Mouse (Mus musculus) midbrain, embryonic 15.5 days (tissue): ENCODE data around the gene Nid1. TPM values are rescaled to one million over a fixed set of nuclear protein-coding genes. Genes with fewer than 3 reads are reported as not detected.
"Not testable (repeated sequence)": the region's sequence is repeated elsewhere in the genome, so short reads cannot be mapped to it uniquely, and the experiment has no call there.

Source experiments
- ATAC-seq: fragments of 200-750 bp; cut with Nextera tagmentation; replicated peaks from 2 replicates; pipeline ENCODE4 v1.8.0; 2017; ENCODE audit warnings: moderate TSS enrichment
- H3K27ac ChIP-seq: fragments of 300-500 bp; sonication (generic); 2 replicates; pipeline ENCODE4 v1.5.1; 2015; ENCODE audit warnings: mild to moderate bottlenecking, inconsistent platforms
- H3K27me3 ChIP-seq: fragments of 300-500 bp; sonication (generic); replicated peaks from 2 replicates; pipeline ENCODE4 v1.6.1; 2015; ENCODE audit warnings: inconsistent platforms
- H3K36me3 ChIP-seq: fragments of 300-500 bp; sonication (generic); replicated peaks from 2 replicates; pipeline ENCODE4 v1.6.1; 2015; ENCODE audit warnings: inconsistent platforms
- H3K4me1 ChIP-seq: fragments of 300-500 bp; sonication (generic); 2 replicates; pipeline ENCODE4 v1.6.1; 2015; ENCODE audit warnings: inconsistent platforms
- H3K4me2 ChIP-seq: fragments of 300-500 bp; sonication (generic); 2 replicates; pipeline ENCODE4 v1.6.1; 2015; ENCODE audit warnings: inconsistent platforms, mild to moderate bottlenecking, moderate library complexity
- H3K4me3 ChIP-seq: fragments of 300-500 bp; sonication (generic); 2 replicates; pipeline ENCODE4 v1.5.1; 2015; ENCODE audit warnings: mild to moderate bottlenecking, inconsistent platforms
- H3K9ac ChIP-seq: fragments of 300-500 bp; sonication (generic); 2 replicates; pipeline ENCODE4 v1.6.1; 2015; ENCODE audit warnings: mild to moderate bottlenecking, inconsistent platforms
- H3K9me3 ChIP-seq: fragments of 300-500 bp; sonication (generic); 2 replicates; pipeline ENCODE4 v1.6.1; 2016; ENCODE audit warnings: inconsistent platforms
- WGBS: fragments of 180-500 bp; shearing (Covaris S2); methylation state at CpG from one replicate; pipeline ENCODE4 v1.1.7; 2015; ENCODE audit warnings: mixed read lengths; 5-methylcytosine and 5-hydroxymethylcytosine counted together
- polyA plus RNA-seq: library from polyadenylated mRNA; unstranded; fragments of >200 nt; fragmentation: Nextera tagmentation; extraction: Ambion mirVana; gene quantifications from 2 replicates; pipeline ENCODE4 v1.2.1, GENCODE M21; 2015

The Nid1 gene
- polyA plus RNA-seq = 38.6 and 42.2 TPM in 2 replicates

DNA sequence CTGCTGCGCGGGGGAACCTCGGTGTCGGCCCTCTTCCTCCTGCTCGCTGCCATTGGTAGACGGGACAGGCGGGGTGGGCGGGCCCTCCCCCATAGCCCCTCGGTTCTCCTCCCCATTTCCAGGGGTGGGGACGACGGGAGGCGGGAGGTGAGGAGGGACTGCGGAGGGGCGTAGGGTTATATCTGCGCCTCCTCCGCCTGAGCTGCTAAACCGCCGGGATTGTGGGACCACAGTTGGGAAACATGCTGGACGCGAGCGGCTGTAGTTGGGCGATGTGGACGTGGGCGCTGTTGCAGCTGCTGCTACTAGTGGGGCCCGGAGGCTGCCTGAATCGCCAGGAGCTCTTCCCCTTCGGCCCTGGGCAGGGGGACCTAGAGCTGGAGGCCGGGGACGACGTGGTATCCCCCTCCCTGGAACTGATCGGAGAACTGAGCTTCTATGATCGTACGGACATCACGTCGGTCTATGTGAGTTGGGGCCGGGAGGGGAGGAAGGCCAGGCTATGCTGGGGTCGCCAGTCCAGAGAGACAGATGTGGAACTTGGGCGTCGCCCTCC, at the start of gene Nid1:
Nid1 (plus strand) TSS at position 92 of the 556 bp plus-strand sequence.
- H3K4me2 ChIP-seq = peak within 1 kb of the TSS; percentile 44
- H3K36me3 ChIP-seq, H3K4me1 ChIP-seq, H3K9me3 ChIP-seq, H3K9ac ChIP-seq, H3K27me3 ChIP-seq, H3K27ac ChIP-seq: not testable (repeated sequence)
- peak; percentile 80 for ATAC-seq
- WGBS = under 1% methylated on average over 29 of the region's 39 CpGs
- peak within 1 kb of the TSS; percentile 30 for H3K4me3 ChIP-seq

DNA sequence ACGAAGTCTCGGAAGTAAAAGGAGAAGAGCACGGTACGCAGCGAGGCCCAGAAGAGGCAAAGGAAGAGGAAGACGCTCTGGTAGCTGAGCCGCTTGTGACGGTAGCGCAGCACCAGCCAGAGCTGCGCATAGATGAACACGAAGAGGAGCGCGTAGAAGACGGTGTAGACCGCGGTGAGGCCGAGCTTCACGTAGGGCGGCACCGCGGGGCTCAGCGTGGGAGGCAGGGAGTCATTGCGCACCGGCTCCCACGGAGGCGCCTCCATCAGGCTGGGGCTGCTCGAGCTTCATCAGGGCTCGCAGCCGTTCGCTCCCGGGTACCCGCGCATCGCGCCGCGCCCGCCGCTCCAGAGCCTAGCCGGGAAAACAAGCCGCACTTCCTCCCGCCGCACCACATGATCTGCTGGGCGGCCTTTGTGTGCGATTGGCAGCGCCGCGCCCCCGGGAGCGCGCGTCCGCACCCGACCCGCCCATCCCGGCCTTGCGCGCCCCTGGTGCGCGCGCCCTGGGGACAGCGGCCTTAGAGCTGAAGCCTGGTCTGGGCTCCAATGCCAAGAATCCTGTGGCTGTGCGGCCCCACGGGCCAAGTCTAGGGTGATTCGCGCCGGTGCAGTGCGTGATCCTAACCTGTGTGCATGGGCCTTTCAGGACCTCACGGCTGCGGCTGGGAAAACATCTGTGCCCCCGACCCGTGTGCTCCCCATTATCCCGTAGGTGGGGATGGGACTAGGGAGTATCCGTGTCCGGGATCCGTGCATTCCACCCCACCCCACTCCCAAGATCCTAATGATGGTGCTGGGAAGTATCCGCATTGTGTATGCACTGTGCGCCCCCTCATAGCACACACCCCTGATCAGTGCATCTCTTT, 43.9 kb upstream of the Nid1 start, which contains the start of gene Gpr137b:
Gpr137b (minus strand) TSS at position 787 of the 868 bp plus-strand sequence.
- H3K9me3 ChIP-seq, H3K4me1 ChIP-seq, H3K36me3 ChIP-seq, H3K27me3 ChIP-seq: not testable (repeated sequence)
- peak; percentile 93 for ATAC-seq
- Histone ChIP-seq H3K9ac (peak within 1 kb of the TSS; percentile 48; the same call in 1 of the 2 replicates), H3K4me2 (peak within 1 kb of the TSS; percentile 53), H3K27ac (peak within 1 kb of the TSS; percentile 81), H3K4me3 (peak within 1 kb of the TSS; percentile 44)
- under 1% methylated on average over 56 of the region's 78 CpGs for WGBS

GRCm38 (mm10) chr13:13394096-13394395, 43.3 kb upstream of the Nid1 start:
- not testable (repeated sequence) for H3K4me1 ChIP-seq, H3K9me3 ChIP-seq, H3K36me3 ChIP-seq, H3K27me3 ChIP-seq
- Histone ChIP-seq H3K4me2 (peak overlapping the region; percentile 53), H3K27ac (peak overlapping the region; percentile 55; the same call in 1 of the 2 replicates), H3K9ac (peak overlapping the region; percentile 22; the same call in 1 of the 2 replicates), H3K4me3 (peak overlapping the region; percentile 44)
- WGBS = 0% methylated on average over 15 of the region's 15 CpGs
- ATAC-seq = peak; percentile 84; the same call in 1 of the 2 replicates

GRCm38 (mm10) chr13:13400851-13401250, 36.5 kb upstream of the Nid1 start:
- not testable (repeated sequence) for H3K9ac ChIP-seq, H3K36me3 ChIP-seq, H3K4me3 ChIP-seq, ATAC-seq, H3K4me2 ChIP-seq, H3K9me3 ChIP-seq, H3K27ac ChIP-seq, H3K4me1 ChIP-seq, H3K27me3 ChIP-seq
- 77% methylated on average over 3 of the region's 3 CpGs for WGBS

DNA sequence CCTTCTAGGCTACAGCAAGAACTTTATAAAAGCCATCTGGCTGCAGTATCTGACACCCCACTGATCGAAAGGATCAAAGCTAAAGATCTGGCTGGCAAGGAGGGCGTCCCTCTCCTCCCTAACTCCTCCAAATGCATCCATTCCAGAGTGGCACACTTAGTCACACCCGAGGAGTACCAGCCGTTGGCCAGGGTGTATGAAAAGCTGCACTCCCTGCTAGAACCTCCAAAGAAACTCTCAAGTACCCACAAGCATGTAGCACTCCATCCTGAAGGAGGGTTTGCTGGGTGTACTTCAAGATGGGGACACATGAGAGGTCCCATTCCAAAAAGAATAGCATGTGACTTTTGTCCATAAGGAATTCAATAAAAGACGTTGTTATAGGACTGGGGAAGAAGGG, 34.5 kb upstream of the Nid1 start:
- H3K36me3 ChIP-seq, H3K27me3 ChIP-seq, H3K4me1 ChIP-seq, H3K27ac ChIP-seq, H3K9ac ChIP-seq, H3K9me3 ChIP-seq, ATAC-seq, H3K4me3 ChIP-seq, H3K4me2 ChIP-seq: not testable (repeated sequence)
- 77% methylated on average over 5 of the region's 5 CpGs for WGBS

GRCm38 (mm10) chr13:13403366-13403765, 34.0 kb upstream of the Nid1 start:
- H3K4me3 ChIP-seq, H3K4me2 ChIP-seq, H3K27me3 ChIP-seq, H3K4me1 ChIP-seq, H3K9ac ChIP-seq, H3K9me3 ChIP-seq, H3K36me3 ChIP-seq, H3K27ac ChIP-seq, ATAC-seq: not testable (repeated sequence)
- WGBS = 87% methylated on average over 3 of the region's 3 CpGs

GRCm38 (mm10) chr13:13403839-13404238, 33.5 kb upstream of the Nid1 start:
- ATAC-seq, H3K4me2 ChIP-seq, H3K9me3 ChIP-seq, H3K27me3 ChIP-seq, H3K36me3 ChIP-seq, H3K9ac ChIP-seq, H3K4me1 ChIP-seq, H3K4me3 ChIP-seq, H3K27ac ChIP-seq: not testable (repeated sequence)
- 90% methylated on average over 6 of the region's 6 CpGs for WGBS

DNA sequence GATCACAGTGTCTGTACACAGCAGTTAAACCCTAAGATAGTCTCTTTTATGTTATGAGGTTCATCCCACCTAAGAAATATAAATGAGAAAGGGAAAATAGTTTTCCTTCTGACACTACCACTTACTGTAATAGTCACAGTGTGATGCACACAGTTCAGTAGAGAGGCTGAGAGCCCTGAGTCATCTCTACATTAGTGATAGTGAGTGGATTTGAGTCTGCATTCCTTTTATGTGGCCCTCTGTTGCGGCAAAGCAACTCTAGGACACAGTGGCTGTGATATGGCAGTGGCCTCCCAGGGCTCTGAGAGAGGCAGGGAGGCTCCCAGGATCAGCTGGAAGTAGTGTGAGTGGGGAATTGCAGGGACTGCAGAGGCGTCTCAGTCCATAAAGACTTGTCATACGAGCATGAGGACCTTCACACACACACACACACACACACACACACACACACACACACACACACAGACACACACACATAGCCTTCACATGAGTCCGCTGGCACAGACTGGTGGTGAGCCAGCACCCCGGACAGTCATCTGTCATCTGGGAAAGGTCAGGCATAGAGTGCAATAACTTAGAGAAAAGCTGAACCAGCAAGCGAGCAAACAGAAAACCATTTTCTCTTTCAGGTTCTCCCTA, 32.7 kb upstream of the Nid1 start:
- WGBS = 90% methylated on average over 6 of the region's 6 CpGs
- not testable (repeated sequence) for ATAC-seq, H3K4me3 ChIP-seq

GRCm38 (mm10) chr13:13405511-13405910, 31.8 kb upstream of the Nid1 start:
- not testable (repeated sequence) for H3K4me3 ChIP-seq, H3K36me3 ChIP-seq, H3K27ac ChIP-seq, H3K9me3 ChIP-seq, H3K4me1 ChIP-seq, H3K9ac ChIP-seq, H3K27me3 ChIP-seq, H3K4me2 ChIP-seq, ATAC-seq
- no CpG with 5 or more reads among the region's 6 CpGs for WGBS

More for the DNA sequence above, 32.7 kb upstream of the Nid1 start:
- H3K27ac ChIP-seq, H3K4me2 ChIP-seq, H3K27me3 ChIP-seq, H3K9me3 ChIP-seq, H3K4me1 ChIP-seq, H3K9ac ChIP-seq, H3K36me3 ChIP-seq: not testable (repeated sequence)

DNA sequence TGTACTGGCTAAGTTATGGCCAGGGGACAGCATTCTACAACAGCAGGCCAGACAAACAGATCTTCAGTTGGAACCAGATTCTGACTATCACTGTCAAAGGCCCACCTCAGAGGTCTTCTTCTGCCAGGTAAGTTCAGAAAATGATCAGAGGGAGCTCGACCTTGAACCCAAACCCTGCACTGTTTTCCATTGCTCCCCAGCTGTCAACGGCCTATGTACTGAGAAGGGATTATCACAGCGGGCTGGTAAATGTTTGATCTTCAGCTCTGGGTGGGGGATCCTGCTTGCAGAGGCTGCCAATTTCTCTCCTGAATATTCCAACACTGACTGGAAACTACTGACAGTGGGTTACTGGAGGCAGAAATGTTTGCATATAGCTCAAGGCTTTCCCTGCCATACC, 23.1 kb upstream of the Nid1 start:
- 56% methylated on average over 3 of the region's 3 CpGs for WGBS
- no peak overlapping the region for H3K4me2 ChIP-seq
- H3K4me3 ChIP-seq = no peak overlapping the region
- H3K36me3 ChIP-seq = no peaks in the 10 kb centered on the region
- no peak overlapping the region for H3K9ac ChIP-seq
- no peak overlapping the region for H3K27ac ChIP-seq
- no peaks in the 10 kb centered on the region for H3K27me3 ChIP-seq
- no peak for ATAC-seq
- H3K4me1 ChIP-seq = no peaks in the 10 kb centered on the region
- no peaks in the 10 kb centered on the region for H3K9me3 ChIP-seq

- peak overlapping the region; percentile 15; the same call in 1 of the 2 replicates for H3K4me2 ChIP-seq
- ATAC-seq = peak; percentile 83
- WGBS = 39% methylated on average over 23 of the region's 23 CpGs
Observed at GRCm38 (mm10) chr13:13415120-13416006, 22.0 kb upstream of the Nid1 start.

GRCm38 (mm10) chr13:13416007-13416337, 21.4 kb upstream of the Nid1 start:
- H3K4me1 ChIP-seq, H3K27me3 ChIP-seq, H3K4me3 ChIP-seq, H3K9ac ChIP-seq, H3K9me3 ChIP-seq, H3K27ac ChIP-seq, H3K36me3 ChIP-seq, H3K4me2 ChIP-seq: not testable (repeated sequence)
- WGBS = 88% methylated on average over 3 of the region's 4 CpGs
- peak; percentile 62 for ATAC-seq

More at GRCm38 (mm10) chr13:13415120-13416006, 22.0 kb upstream of the Nid1 start:
- H3K27me3 ChIP-seq, H3K27ac ChIP-seq, H3K36me3 ChIP-seq, H3K4me3 ChIP-seq, H3K4me1 ChIP-seq, H3K9ac ChIP-seq, H3K9me3 ChIP-seq: not testable (repeated sequence)
